Mouse (Mus musculus) limb, embryonic 13.5 days (tissue): ENCODE results near the gene Slc4a2. TPM values are rescaled to one million over a fixed set of nuclear protein-coding genes. Genes with fewer than 3 reads are reported as not detected.
A peak's percentile ranks its signal among the peaks of the same experiment; 100 is the strongest.

Experiments
- ATAC-seq: fragments of 200-750 bp; cut with Nextera tagmentation; 2 replicates; pipeline ENCODE4 v1.8.0; 2017; ENCODE audit warnings: low read depth, moderate number of reproducible peaks, moderate TSS enrichment; ENCODE audit not compliant: low FRiP score
- H3K27ac ChIP-seq: fragments of 300-500 bp; sonication (generic); 2 replicates; pipeline ENCODE4 v1.5.1; 2015; ENCODE audit warnings: inconsistent platforms, mild to moderate bottlenecking, moderate library complexity
- H3K27me3 ChIP-seq: fragments of 300-500 bp; sonication (generic); 2 replicates; pipeline ENCODE4 v1.6.1; 2015; ENCODE audit warnings: mild to moderate bottlenecking, inconsistent platforms
- H3K36me3 ChIP-seq: fragments of 300-500 bp; sonication (generic); 2 replicates; pipeline ENCODE4 v1.6.1; 2015; ENCODE audit warnings: inconsistent platforms, mild to moderate bottlenecking, moderate library complexity
- H3K4me1 ChIP-seq: fragments of 300-500 bp; sonication (generic); 2 replicates; pipeline ENCODE4 v1.6.1; 2015; ENCODE audit warnings: inconsistent platforms
- H3K4me2 ChIP-seq: fragments of 300-500 bp; sonication (generic); replicated peaks from 2 replicates; pipeline ENCODE4 v1.6.1; 2015; ENCODE audit warnings: inconsistent platforms, mild to moderate bottlenecking, moderate library complexity
- H3K4me3 ChIP-seq: fragments of 300-500 bp; sonication (generic); 2 replicates; pipeline ENCODE4 v1.5.1; 2015; ENCODE audit warnings: moderate library complexity, mild to moderate bottlenecking, inconsistent platforms
- H3K9ac ChIP-seq: fragments of 300-500 bp; sonication (generic); 2 replicates; pipeline ENCODE4 v1.6.1; 2015; ENCODE audit warnings: mild to moderate bottlenecking, inconsistent platforms
- H3K9me3 ChIP-seq: fragments of 300-500 bp; sonication (generic); 2 replicates; pipeline ENCODE4 v1.6.1; 2016; ENCODE audit warnings: inconsistent platforms
- WGBS: fragments of 180-500 bp; shearing (Covaris S2); methylation state at CpG from one replicate; pipeline ENCODE4 v1.1.7; 2015; 5-methylcytosine and 5-hydroxymethylcytosine counted together
- polyA plus RNA-seq: library from polyadenylated mRNA; unstranded; fragments of >200 nt; fragmentation: Nextera tagmentation; extraction: Ambion mirVana; gene quantifications from 2 replicates; pipeline ENCODE4 v1.2.1, GENCODE M21; 2015

The Slc4a2 gene
- polyA plus RNA-seq, 1 experiment from 2014 or later, result 42.0 TPM

- Histone ChIP-seq H3K36me3 (peaks cover 19% of the 10 kb centered on the region), H3K27me3 (no peaks in the 10 kb centered on the region), H3K9me3 (0 out of 2 replicates have a peak, but pooled peaks cover 3% of the 10 kb centered on the region), H3K27ac (peak overlapping the region; percentile 91), H3K4me2 (peak overlapping the region; percentile 100), H3K4me3 (peak overlapping the region; percentile 94), H3K9ac (peak overlapping the region; percentile 95), H3K4me1 (peaks cover 49% of the 10 kb centered on the region)
- 0% methylated on average over 29 of the region's 29 CpGs for WGBS
- ATAC-seq, result peak; percentile 30; the same call in 1 of the 2 replicates
Observed at GRCm38 (mm10) chr5:24452691-24453233, 29.1 kb downstream of the Slc4a2 start.

GRCm38 (mm10) chr5:24453283-24453984, 29.8 kb downstream of the Slc4a2 start:
- Histone ChIP-seq H3K4me1 (peaks cover 44% of the 10 kb centered on the region), H3K4me3 (peak overlapping the region; percentile 94), H3K27me3 (no peaks in the 10 kb centered on the region), H3K36me3 (peaks cover 26% of the 10 kb centered on the region), H3K9ac (peak overlapping the region; percentile 95), H3K9me3 (0 out of 2 replicates have a peak, but pooled peaks cover 3% of the 10 kb centered on the region), H3K4me2 (peak overlapping the region; percentile 100), H3K27ac (peak overlapping the region; percentile 91; the same call in 1 of the 2 replicates)
- no peak for ATAC-seq
- 8% methylated on average over 5 of the region's 5 CpGs for WGBS

GRCm38 (mm10) chr5:24453985-24454303, 30.3 kb downstream of the Slc4a2 start:
- 6% methylated on average over 2 of the region's 2 CpGs for WGBS
- 0 out of 2 replicates have a peak, but pooled peaks cover 3% of the 10 kb centered on the region for H3K9me3 ChIP-seq
- peaks cover 31% of the 10 kb centered on the region for H3K36me3 ChIP-seq
- H3K4me1 ChIP-seq, result peaks cover 44% of the 10 kb centered on the region
- ATAC-seq, result no peak
- peak overlapping the region; percentile 94 for H3K4me3 ChIP-seq
- H3K27ac ChIP-seq, result no peak overlapping the region
- no peaks in the 10 kb centered on the region for H3K27me3 ChIP-seq
- H3K4me2 ChIP-seq, result peak overlapping the region; percentile 100
- peak overlapping the region; percentile 95 for H3K9ac ChIP-seq

GRCm38 (mm10) chr5:24455076-24455475, 31.4 kb downstream of the Slc4a2 start:
- ATAC-seq, result no peak
- Histone ChIP-seq H3K4me1 (peaks cover 44% of the 10 kb centered on the region), H3K9ac (peak overlapping the region; percentile 8; the same call in 1 of the 2 replicates), H3K4me2 (peak overlapping the region; percentile 100), H3K27me3 (no peaks in the 10 kb centered on the region), H3K9me3 (0 out of 2 replicates have a peak, but pooled peaks cover 3% of the 10 kb centered on the region), H3K27ac (0 out of 2 replicates have a peak overlapping the region, but pooled peaks have one; percentile 44), H3K4me3 (no peak overlapping the region), H3K36me3 (peaks cover 35% of the 10 kb centered on the region)
- 63% methylated on average over 3 of the region's 3 CpGs for WGBS

- no peak for ATAC-seq
- H3K9ac ChIP-seq, result 0 out of 2 replicates have a peak overlapping the region, but pooled peaks have one; percentile 48
- H3K4me2 ChIP-seq, result peak overlapping the region; percentile 100
- 70% methylated on average over 7 of the region's 7 CpGs for WGBS
- no peak overlapping the region for H3K4me3 ChIP-seq
- peaks cover 44% of the 10 kb centered on the region for H3K4me1 ChIP-seq
- peak overlapping the region; percentile 16; the same call in 1 of the 2 replicates for H3K27ac ChIP-seq
- H3K36me3 ChIP-seq, result peaks cover 39% of the 10 kb centered on the region
- 0 out of 2 replicates have a peak, but pooled peaks cover 3% of the 10 kb centered on the region for H3K9me3 ChIP-seq
- H3K27me3 ChIP-seq, result no peaks in the 10 kb centered on the region
Observed at GRCm38 (mm10) chr5:24455613-24456012, 32.0 kb downstream of the Slc4a2 start.

GRCm38 (mm10) chr5:24466762-24467161, 43.1 kb downstream of the Slc4a2 start:
- H3K4me2 ChIP-seq, result no peak overlapping the region
- no peak overlapping the region for H3K9ac ChIP-seq
- peaks cover 6% of the 10 kb centered on the region; the same call in 1 of the 2 replicates for H3K4me1 ChIP-seq
- no peak overlapping the region for H3K4me3 ChIP-seq
- H3K27me3 ChIP-seq, result no peaks in the 10 kb centered on the region
- no peak for ATAC-seq
- no peak overlapping the region for H3K27ac ChIP-seq
- no peaks in the 10 kb centered on the region for H3K9me3 ChIP-seq
- H3K36me3 ChIP-seq, result peaks cover 14% of the 10 kb centered on the region
- 72% methylated on average over 12 of the region's 12 CpGs for WGBS

GRCm38 (mm10) chr5:24470600-24470999, 47.0 kb downstream of the Slc4a2 start:
- ATAC-seq, result no peak

GRCm38 (mm10) chr5:24472884-24473619, 49.4 kb downstream of the Slc4a2 start:
- H3K27me3 ChIP-seq, result peaks cover 29% of the 10 kb centered on the region
- H3K4me1 ChIP-seq, result peaks cover 49% of the 10 kb centered on the region
- peak; percentile 10; the same call in 1 of the 2 replicates for ATAC-seq
- H3K27ac ChIP-seq, result peak overlapping the region; percentile 64
- H3K4me2 ChIP-seq, result peak overlapping the region; percentile 83
- WGBS, result 16% methylated on average over 7 of the region's 7 CpGs
- H3K36me3 ChIP-seq, result peaks cover 23% of the 10 kb centered on the region
- no peak overlapping the region for H3K9ac ChIP-seq
- H3K4me3 ChIP-seq, result 0 out of 2 replicates have a peak overlapping the region, but pooled peaks have one; percentile 51
- H3K9me3 ChIP-seq, result no peaks in the 10 kb centered on the region

More at GRCm38 (mm10) chr5:24470600-24470999, 47.0 kb downstream of the Slc4a2 start:
- peaks cover 26% of the 10 kb centered on the region for H3K27me3 ChIP-seq
- no peak overlapping the region for H3K27ac ChIP-seq
- H3K4me1 ChIP-seq, result peaks cover 43% of the 10 kb centered on the region
- no peak overlapping the region for H3K4me3 ChIP-seq
- no peak overlapping the region for H3K9ac ChIP-seq
- H3K4me2 ChIP-seq, result no peak overlapping the region
- 9% methylated on average over 5 of the region's 5 CpGs for WGBS
- no peaks in the 10 kb centered on the region for H3K9me3 ChIP-seq
- no peaks in the 10 kb centered on the region; the same call in 1 of the 2 replicates for H3K36me3 ChIP-seq

- Histone ChIP-seq H3K9me3 (no peaks in the 10 kb centered on the region), H3K4me3 (peak overlapping the region; percentile 51), H3K27ac (peak overlapping the region; percentile 44; the same call in 1 of the 2 replicates), H3K4me2 (peak overlapping the region; percentile 83), H3K27me3 (peaks cover 29% of the 10 kb centered on the region), H3K36me3 (peaks cover 34% of the 10 kb centered on the region), H3K9ac (peak overlapping the region; percentile 72), H3K4me1 (peaks cover 47% of the 10 kb centered on the region)
- WGBS, result 2% methylated on average over 71 of the region's 77 CpGs
- ATAC-seq, result peak; percentile 21
Observed at GRCm38 (mm10) chr5:24474025-24474722, 50.5 kb downstream of the Slc4a2 start.

GRCm38 (mm10) chr5:24474723-24475261, 51.2 kb downstream of the Slc4a2 start:
- no peaks in the 10 kb centered on the region for H3K9me3 ChIP-seq
- peaks cover 43% of the 10 kb centered on the region for H3K4me1 ChIP-seq
- H3K9ac ChIP-seq, result peak overlapping the region; percentile 72
- peak overlapping the region; percentile 51 for H3K4me3 ChIP-seq
- WGBS, result 2% methylated on average over 67 of the region's 67 CpGs
- ATAC-seq, result no peak
- no peak overlapping the region for H3K27ac ChIP-seq
- peak overlapping the region; percentile 83 for H3K4me2 ChIP-seq
- peaks cover 29% of the 10 kb centered on the region for H3K27me3 ChIP-seq
- peaks cover 40% of the 10 kb centered on the region for H3K36me3 ChIP-seq
